Mouse (Mus musculus): ENCODE results near the gene Gm17027. TPM values are rescaled to one million over a fixed set of nuclear protein-coding genes. Genes with fewer than 3 reads are reported as not detected.
"Not testable (repeated sequence)": the region's sequence is repeated elsewhere in the genome, so short reads cannot be mapped to it uniquely, and the experiment has no call there.

Gm17027 gene
- not detected for total RNA-seq (2021)
- long read RNA-seq, experiment 1 = 0 reads
- long read RNA-seq, experiment 2 = 0 reads

GRCm38 (mm10) chr14:42162522-42162921 lies at the start of gene Gm17027:
Gm17027 (minus strand) TSS chr14:42162622.
- DNase-seq; intact Hi-C loops (cut with DNase I): not testable (repeated sequence)

GRCm38 (mm10) chr14:42190691-42191090 lies 28.3 kb upstream of the Gm17027 start, which contains the start of gene Gm3573:
Gm3573 (minus strand) TSS chr14:42190791.
- intact Hi-C loops (cut with DNase I); DNase-seq: not testable (repeated sequence)

GRCm38 (mm10) chr14:42183936-42184335 lies 21.5 kb upstream of the Gm17027 start:
- intact Hi-C loops (cut with DNase I) = not testable (repeated sequence)

GRCm38 (mm10) chr14:42134571-42134970 lies 27.9 kb downstream of the Gm17027 start:
- peak in 1 of 2 experiments; percentile 2 for DNase-seq
- intact Hi-C loops (cut with DNase I) = not testable (repeated sequence)

More at GRCm38 (mm10) chr14:42183936-42184335, 21.5 kb upstream of the Gm17027 start:
- DNase-seq = not testable (repeated sequence)

- intact Hi-C loops (cut with DNase I); DNase-seq: not testable (repeated sequence)
Observed at GRCm38 (mm10) chr14:42133806-42134205, 28.6 kb downstream of the Gm17027 start.

GRCm38 (mm10) chr14:42117269-42117668 lies 45.2 kb downstream of the Gm17027 start, which contains the start of gene Gm7951:
Gm7951 (minus strand) TSS chr14:42117369.
- DNase-seq; intact Hi-C loops (cut with DNase I): not testable (repeated sequence)

Other genes with a start within 250 kb of the Gm17027 start
- not detected for gene 1700049E17Rik1, start 237.7 kb downstream of the Gm17027 start, total RNA-seq (2021)
- not detected for gene 1700024B05Rik, start 218.6 kb downstream of the Gm17027 start, total RNA-seq (2021)
- gene Gm6401, start 194.7 kb downstream of the Gm17027 start, total RNA-seq (2021) = not detected
- not detected for gene Gm3543, start 179.3 kb downstream of the Gm17027 start, total RNA-seq (2021)
- gene Gm7951, start 45.3 kb downstream of the Gm17027 start, total RNA-seq (2021) = not detected
- gene Gm3573, start 28.2 kb upstream of the Gm17027 start, total RNA-seq (2021) = not detected
- gene Gm17026, start 97.4 kb upstream of the Gm17027 start, total RNA-seq (2021) = not detected
- gene Gm9611, start 134.7 kb upstream of the Gm17027 start, total RNA-seq (2021) = not detected
- not detected for gene Gm7995, start 147.6 kb upstream of the Gm17027 start, total RNA-seq (2021)

Data from heart, postnatal 14 days (tissue).